Mouse (Mus musculus) CD8-positive naive resting alpha-beta T cell, adult 2 months (primary cell): ENCODE results near the gene Hist2h3b.
A peak's percentile ranks its signal among the peaks of the same experiment; 100 is the strongest.
"Not testable (repeated sequence)": the region's sequence is repeated elsewhere in the genome, so short reads cannot be mapped to it uniquely, and the experiment has no call there.

Experiments
- DNase-seq, 2 experiments: peaks; one replicate each; pipeline ENCODE4 v3.0.0; 2022; ENCODE audit warnings: low read depth in 2 of 2, low spot score in 2 of 2

Hist2h3b gene

DNA sequence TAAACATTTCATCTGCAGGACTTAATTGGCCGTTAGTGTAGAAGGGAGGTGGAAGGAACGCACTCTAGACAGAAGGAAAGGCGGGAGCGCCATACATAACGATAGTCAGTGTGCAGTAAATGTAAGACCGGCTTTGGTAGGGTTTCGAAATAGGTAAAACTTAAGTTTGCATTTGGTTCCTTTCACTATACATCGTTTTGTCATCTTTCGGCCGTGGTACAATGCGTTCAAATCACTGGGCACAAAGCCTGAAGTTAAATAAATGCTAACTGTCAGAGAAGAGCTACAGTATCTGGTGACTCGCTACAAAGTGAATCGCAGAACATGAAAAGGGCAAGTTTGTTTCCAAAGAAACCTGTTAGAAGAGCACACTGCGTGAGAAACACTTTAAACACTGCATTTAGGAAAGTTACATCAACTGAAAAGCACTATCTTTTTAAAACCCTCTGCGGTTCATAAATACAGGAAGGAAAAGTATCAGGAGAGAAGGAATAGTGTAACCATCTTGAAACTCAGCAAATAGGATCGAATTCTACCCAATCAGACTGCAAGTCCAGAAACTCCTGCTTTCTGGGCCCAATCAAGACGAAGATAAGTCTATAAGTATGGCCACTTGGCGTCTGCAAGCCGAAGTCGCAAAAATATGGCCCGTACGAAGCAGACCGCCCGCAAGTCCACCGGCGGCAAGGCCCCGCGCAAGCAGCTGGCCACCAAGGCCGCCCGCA lies at the start of gene Hist2h3b:
Gene Hist2h3b, plus strand, starts transcription at position 604 of the 725 bp plus-strand sequence.
- DNase-seq = peak; percentile 28 to 42

DNA sequence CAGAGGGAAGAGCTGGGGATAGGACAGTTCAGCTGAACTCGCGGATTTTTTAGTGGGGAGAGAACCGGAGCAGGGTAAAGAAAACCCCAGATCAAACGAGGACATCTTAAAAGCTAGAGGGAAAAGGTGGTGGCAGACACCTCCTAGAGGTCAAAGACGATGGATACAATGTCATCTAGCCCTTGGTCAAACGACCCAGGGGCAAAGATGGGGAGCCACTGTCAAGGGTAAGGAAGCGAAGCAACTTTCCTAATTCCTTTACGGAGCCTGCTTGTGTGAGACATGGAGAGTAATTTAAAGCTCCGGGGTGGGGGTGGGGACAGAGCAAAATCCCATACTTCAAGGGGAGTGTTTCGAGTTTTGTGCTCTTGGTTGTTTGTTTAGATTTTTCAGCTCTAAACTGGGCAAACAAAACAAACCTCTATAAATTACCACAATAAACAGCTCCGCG lies 49.2 kb upstream of the Hist2h3b start:
- DNase-seq = peak; percentile 36 to 54

DNA sequence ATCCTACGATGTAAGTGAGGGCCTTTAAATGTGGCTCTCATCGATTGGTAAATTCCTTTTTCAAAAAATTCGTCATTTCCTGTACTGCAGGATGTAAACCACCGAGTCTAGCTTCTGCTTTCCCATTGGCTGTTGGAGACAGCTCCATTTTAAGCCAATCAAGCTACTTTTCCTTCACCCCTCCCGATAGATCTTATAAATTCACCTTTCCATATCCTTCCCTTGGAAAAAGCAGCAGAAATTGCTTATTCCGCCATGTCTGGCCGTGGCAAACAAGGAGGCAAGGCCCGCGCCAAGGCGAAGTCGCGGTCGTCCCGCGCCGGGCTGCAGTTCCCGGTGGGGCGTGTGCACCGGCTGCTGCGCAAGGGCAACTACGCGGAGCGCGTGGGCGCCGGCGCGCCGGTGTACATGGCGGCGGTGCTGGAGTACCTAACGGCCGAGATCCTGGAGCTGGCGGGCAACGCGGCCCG lies 48.8 kb upstream of the Hist2h3b start, which contains the start of the genes Bola1 and Hist2h2ab:
Gene Bola1, minus strand, starts transcription at position 49 of the 470 bp plus-strand sequence.
Gene Hist2h2ab, plus strand, starts transcription at position 205 of the 470 bp plus-strand sequence.
- peak; percentile 62 to 67 for DNase-seq

DNA sequence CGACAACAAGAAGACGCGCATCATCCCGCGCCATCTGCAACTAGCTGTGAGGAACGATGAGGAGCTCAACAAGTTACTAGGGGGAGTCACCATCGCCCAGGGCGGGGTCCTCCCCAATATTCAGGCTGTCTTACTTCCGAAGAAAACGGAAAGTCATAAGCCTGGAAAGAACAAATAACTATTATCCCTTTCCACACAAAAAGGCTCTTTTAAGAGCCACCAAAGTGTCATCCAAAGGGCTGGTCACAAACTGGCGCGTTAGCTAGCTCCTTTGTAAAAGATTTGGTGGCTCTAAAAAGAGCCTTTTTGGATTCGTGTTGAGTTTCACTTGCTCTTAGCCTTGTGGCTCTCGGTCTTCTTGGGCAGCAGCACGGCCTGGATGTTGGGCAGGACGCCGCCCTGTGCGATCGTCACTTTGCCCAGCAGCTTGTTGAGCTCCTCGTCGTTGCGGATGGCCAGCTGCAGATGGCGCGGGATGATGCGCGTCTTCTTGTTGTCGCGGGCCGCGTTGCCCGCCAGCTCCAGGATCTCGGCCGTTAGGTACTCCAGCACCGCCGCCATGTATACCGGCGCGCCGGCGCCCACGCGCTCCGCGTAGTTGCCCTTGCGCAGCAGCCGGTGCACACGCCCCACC lies 48.2 kb upstream of the Hist2h3b start:
- not testable (repeated sequence) for DNase-seq

DNA sequence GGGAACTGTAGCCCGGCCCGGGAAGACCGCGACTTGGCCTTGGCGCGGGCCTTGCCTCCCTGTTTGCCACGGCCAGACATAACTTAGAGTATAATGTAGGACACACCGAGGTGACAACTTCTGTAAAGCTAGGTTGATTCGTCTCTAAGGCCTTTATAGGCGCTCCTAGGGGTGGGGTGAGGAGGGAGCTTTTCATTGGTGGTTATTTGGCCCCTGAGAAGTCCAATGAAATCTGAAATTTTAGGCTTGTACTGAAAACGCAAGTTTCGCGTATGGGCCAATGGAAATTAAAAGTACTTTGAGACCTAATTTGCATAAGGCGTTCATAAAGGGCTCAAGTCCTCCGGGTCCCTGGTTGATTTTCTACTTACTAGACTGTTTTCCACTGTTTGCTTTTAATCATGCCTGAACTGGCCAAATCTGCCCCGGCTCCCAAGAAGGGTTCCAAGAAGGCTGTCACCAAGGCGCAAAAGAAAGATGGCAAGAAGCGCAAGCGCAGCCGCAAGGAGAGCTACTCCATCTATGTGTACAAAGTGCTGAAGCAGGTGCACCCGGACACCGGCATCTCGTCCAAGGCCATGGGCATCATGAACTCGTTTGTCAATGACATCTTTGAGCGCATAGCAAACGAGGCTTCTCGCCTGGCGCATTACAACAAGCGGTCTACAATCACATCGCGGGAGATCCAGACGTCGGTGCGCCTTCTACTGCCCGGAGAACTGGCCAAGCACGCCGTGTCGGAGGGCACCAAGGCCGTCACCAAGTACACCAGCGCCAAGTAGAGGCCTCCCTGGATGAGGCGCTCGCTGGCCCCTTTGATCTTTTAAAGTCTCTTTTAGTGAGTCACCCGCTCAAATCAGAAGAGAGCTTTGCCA lies 47.5 kb upstream of the Hist2h3b start, which contains the start of the genes Hist2h2ac and Hist2h2be:
Gene Hist2h2ac, minus strand, starts transcription at position 116 of the 875 bp plus-strand sequence.
Gene Hist2h2be, plus strand, starts transcription at position 355 of the 875 bp plus-strand sequence.
- peak; percentile 71 to 78 for DNase-seq

DNA sequence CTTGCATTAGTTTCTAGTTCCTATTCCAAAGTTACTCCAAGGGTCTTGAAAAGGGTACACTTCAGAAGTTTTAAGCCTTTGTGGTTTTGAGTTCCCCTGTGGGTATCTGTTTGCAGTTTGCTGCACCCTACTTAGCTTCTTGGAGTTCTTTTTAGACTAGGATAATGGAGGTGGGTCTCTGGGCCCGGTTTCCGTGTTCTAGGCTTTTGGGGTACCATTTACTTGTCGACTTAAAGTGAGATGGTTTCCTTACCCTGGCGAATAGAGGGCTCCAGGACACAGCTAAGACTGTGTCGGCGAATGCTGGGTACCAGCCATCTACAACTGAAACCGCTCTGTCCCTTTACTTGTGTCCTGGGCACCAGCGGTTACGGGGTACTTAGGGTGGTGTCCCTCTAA lies 46.8 kb upstream of the Hist2h3b start:
- peak in 1 of 2 experiments; percentile 22 for DNase-seq

DNA sequence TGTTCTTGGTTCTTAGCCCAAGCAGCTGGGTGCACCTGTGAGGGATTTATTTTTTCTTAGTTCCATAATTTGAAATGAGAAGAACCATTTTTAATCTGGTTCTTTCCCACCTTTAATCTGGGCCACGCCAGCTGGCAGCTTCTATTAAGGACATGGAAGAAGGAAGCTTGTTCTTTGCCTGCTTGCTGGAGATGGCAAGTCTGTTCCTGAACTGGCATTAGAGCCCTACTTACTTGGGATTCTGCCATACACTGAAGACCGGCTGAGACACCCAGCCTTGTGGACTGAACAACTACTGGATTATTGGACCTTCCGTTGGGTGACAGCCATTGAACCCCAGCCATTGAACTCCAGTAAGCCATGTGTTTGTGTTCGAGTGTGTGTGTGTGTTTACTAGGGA lies 45.7 kb upstream of the Hist2h3b start:
- no peak for DNase-seq

DNA sequence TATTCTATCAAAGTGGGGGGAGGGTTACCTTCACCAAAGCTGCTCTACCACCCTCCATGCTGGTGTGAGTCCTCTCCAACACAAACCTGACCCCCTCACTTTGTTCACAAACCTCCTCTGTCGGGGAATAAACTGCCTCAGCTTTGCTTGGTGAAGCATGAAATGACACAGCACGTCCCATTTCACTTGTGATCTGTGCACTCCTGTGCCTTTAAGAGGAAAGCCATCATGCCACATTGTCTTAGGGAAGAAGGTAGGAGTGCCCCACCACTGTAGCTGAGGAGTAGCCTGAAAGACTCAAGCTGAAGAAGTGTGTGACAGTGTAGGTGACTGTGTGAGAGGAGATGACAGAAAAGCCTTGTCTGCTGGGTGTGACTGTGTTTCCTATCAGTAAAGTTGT lies 43.0 kb upstream of the Hist2h3b start:
- no peak for DNase-seq

DNA sequence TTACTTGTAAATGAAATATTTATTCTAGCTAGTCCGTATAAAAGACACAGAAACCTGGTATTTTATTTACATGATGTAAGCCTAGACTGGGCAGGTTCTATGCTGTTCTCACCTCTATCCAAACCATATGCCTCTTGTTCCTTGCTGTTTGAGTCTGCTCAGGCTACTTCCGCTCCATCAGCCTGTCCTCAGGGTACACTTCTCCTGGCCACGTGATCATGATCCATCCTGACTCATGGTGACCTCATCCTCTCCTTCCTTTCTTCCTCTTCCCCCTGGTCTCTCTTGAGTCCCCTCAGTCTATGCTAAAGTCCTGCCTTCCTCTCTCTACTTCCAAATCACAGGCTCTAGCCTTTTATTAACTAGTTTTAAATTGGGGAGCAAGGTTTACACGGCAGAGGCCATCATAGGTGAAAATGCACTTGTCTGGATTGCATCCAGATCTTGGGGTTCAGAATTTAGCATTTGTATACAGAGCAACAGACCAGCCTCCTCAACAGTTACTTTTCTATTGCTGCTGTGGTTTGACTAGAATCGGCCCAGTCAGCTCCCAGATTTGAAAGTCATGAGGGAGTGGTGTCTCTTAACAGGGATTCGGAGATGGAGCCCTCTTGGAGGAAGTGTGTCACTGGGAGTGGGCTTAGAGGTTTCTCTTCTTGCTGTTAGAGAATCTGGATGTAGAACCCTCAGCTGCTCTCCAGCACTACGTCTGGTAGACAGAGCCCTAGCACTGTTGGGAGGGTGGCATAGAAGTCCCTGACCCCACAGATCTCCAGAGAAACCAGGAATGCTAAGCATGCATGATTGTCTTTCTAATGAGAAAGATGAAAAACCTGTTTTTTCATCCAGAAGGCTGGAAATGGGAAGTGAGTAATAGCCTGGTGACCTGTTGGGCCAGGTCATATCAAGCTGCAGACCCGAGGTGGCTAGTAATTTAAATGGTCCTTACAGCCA lies 41.5 kb upstream of the Hist2h3b start:
- no peak for DNase-seq

DNA sequence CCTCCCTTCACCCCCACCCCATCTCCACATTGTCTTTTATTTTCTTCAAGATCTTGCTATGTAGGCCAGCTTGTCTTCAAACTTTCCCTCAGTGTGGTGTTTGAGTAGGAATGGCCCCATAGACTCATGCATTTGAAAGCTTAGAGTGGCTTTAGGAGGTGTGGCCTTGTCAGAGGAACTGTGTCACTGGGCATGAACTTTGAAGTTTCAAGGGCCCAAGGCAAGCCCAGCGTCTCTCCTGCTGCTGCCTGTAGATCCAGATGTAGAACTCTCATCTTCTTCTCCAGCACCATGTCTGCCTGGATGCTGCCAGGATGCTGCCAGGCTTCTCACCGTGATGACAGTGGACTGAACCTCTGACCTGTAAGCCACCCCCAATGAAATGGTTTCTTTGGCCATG lies 39.6 kb upstream of the Hist2h3b start:
- DNase-seq = no peak

DNA sequence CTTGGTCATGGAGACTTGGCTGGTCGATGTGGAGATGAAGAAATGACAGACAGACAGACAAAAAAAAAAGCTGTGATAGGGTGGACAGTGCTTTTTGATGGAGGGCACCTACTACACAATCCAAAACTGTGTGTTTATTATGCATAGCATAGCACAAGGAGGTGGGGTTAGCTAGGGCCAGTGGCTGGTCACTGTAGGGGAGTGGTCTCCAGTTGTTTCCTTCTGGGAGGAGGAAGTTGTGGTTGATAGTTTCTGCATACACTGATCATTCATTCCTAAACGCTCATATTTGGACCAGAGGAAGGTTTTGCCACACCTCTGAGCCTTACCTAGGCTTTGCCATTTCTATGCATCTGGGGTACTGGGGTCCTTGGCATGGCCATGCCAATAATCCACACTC lies 38.0 kb upstream of the Hist2h3b start:
- no peak for DNase-seq

DNA sequence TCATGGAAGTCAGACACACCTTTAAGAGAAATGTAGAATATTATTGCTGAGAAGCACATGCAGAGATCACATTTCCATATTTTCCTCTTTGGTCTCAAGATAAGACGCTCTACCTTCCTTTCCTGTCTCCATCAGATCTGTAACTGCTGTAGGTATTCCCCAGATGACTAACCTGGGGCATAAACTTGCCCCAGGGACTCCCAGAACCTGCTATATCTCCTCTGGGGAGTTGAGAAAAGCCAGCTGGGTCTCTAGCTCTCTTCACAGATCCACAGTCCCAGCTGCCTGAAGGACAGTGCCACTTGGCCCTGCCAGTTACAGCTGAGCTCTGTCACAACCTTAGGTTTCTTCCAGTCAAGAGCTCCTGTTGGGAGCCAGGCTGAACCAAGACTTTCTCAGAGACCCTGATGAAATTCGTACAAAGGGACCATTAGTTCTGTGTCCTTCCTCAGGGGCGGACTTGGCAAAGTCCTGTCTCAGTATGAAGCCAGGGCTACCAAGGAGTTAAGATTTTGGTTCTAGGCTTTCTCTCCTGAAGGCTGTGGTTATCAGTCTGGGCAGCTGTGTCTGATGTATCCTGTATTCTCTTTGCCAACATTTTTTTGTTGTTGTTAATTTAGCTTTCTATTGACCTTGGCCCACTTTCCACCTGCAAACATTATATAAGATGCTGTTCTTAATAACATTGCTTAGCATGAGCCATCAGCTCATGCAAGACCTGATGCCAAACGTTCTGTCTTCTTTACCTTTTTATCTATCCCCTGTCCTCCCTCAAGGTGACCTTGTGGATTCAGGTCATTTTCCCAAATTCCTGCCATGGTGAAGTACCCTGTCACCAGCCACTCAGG lies 37.3 kb upstream of the Hist2h3b start:
- DNase-seq = no peak

DNA sequence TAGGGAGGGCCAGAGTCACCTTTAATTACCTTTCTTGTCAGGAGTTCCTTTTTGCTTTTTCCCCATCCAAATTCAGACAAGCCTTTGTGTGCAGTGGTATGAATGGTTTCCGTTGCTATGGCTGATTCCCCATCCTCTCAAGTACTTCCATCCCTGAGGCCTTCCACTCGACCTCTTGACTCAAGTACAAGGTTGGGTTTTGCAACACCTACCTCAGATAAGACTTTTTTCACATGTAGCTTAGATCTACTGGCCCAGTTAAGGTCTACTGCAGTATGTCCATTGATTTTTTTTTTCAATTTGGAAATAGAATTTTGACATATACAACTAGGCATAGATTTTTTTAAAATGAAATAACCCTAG lies 36.7 kb upstream of the Hist2h3b start:
- no peak for DNase-seq

DNA sequence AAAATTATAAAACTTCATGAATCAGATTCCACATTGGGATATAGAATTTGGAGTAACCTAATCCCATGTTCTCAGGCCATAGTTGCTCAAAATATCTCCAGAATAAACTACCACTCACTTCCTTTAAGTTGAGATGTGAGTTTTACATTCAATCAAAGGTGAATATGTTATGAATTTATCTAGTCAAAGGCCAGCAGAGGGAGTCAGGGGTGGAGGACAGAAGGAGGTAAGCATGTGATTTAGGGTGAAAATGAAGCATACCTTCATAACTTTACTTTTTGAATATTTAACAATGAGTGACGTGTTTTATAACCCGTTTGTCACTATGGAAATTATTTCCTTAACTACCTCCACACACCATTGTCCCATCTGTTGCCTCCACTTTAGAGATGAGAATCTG lies 33.5 kb upstream of the Hist2h3b start:
- DNase-seq = peak in 1 of 2 experiments; percentile 35

DNA sequence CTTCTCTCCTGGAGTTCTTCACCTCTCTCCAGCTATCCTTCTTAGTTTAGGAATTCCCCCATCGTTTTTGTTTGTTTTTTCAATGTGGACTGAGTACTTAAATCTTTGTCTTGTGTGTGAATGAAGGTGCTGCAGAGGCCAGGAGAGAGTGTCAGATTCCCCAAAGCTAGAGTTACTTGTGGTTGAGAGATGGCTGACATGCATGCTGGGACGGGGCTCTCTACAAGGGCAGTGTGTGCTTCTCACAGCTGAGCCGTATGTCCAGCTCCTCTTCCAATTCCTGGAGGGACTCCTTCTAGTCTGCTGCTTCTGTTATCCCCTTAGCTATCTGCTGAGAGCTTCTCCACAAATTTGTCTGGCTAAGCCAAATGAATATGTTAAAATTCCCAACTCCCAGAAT lies 32.6 kb upstream of the Hist2h3b start:
- no peak for DNase-seq

DNA sequence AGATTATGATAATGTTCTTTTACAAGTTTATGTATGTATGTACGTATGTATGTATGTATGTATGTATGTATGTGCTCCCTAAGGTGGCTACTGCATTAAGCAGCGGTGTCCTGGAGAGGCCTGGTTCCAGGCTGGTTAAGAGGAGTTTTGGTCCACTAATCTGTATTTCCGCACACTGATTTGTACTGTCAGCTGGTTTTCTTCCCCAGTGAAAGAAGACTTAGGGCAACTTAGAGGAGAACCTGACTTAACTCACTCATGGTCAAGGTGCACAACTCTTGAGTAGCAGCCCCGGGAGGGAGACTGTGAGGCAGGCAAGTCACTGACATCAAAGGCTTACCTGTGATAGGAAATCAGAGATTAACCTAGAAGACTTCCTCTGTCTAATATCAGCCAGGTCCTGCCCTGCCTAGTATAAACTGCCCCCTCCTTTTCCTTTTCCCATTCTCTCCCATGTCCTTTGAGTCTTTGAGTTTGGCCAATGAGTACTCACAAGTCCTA lies 31.6 kb upstream of the Hist2h3b start:
- DNase-seq = no peak

DNA sequence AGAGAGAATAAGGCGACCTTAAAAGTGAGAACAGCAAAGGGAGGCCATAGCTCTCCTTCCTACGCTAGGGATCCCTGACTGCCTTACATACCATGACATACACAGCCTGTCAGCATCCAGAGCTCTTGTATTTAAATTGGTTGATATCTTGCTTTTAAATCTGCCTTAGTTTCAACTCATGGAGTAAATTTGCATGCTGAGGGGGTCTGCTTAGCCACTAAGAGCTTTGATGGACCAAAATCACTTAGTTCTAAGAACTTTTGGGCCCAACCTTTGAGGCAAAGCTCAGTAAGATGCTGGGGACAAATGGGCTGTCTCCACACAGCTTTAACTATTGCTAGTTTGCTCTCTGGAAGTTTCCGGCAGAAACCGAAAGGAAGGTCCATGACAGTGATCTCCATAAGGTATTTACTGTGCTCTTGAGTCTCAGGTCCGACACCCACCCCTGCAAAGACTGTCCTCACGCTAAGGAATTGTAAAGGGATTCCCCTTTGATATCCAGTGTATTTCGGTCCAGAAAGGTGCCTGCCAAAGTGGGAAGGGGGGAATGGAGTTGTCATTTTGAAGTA lies 31.0 kb upstream of the Hist2h3b start:
- DNase-seq = no peak

DNA sequence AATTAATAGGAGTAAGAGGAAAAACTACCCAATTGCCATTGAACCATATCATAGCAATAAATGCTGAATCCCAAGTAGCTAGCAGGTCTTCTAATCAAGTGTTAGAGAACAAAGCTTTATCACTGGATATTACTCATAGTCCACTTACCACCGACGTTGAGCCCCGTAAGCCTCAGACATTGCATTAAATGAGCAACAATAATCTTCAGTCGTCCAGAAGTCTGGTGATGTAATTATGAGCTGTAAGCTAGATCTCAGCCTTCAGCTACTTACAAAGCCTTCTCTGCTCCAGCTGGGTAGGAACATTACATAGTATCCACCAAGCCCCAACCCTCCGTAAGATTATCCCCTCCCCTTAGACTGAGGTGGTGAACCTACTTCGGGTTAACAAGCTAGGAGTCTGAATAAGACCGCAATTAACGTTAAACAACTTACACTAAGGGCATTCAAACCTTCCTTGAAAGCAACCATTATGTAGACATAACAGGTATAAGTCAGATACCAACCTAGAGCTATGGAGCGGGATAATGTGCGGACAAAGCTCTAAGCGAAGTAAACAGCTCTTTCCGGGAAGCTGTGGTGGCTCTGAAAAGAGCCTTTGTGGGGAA lies 30.4 kb upstream of the Hist2h3b start:
- DNase-seq = no peak
